Mouse (Mus musculus): ENCODE measurements around the gene Mief1.

GRCm38 (mm10) chr15:80263610-80264575, 30.1 kb downstream of the Mief1 start, which contains the start of gene Rps19bp1:
- TF ChIP-seq CTCF (IDR thresholded peaks at IDR 0.05; ENCODE audit: low read depth) (no peak), EP300 (IDR thresholded peaks at IDR 0.05; ENCODE audit: low read depth) (no peak)

Measured in liver, postnatal 0 days (tissue).